Mouse (Mus musculus): ENCODE data around the gene Bcl7a.
A peak's percentile ranks its signal among the peaks of the same experiment; 100 is the strongest.

The Bcl7a gene

DNA sequence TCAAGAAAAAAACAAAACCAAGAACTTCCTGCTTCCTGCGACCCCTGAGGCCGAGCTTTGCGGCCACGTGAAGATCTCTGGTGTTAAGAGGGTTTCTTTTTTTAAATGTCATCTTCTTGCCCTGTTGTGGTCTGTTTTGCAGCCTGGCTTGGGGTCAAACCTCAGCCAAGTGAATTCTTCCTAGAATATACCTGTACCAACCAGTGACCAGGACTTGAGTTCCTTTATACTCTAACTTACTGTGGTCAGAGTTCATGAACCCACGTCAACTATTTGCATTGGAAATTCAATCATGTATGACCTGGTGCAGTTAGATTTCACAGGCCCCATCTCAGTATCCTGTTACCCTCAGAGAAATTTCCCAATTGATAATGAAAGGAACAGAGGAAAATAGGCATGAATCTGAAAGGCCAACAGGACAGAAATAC lies 35.9 kb downstream of the Bcl7a start:
- DNase-seq = no peak

DNA sequence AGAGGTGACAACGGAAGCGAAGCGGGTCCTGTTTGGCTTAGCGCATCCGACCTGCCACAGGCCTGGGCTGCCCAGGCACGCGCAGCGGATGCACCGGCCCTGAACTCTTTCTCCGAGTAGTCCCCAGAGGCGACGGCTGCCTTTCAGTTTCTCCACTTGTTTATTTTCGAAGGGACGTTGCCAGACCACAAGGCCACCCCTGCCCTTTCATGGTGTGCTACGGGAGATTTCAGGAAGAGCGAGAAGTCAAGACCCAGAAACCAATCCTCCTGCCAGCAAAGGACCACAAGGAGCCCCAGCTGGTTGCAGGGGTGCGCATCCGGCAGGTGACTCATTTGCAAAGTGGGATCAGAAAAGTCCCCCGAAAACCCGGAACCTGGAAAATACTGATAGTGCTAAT lies 38.3 kb downstream of the Bcl7a start:
- no peak for DNase-seq

DNA sequence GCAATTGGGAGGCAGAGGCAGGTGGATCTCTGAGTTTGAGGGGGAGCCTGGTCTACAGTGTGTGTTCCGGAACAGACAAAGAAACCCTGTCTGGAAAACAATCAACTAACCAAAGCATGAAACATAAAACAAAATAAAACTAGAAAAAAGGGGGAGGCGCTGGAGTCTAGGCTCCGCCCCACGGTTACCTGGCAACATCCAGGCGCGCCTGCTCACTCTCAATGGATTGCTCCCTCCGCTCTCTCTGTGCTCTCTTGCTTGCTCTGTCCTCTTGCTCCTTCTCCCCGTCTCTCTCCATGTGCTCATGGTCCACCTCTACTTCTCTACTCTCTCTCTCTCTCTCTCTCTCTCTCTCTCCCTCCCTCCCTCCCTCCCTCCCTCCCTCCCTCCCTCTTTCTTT lies 39.1 kb downstream of the Bcl7a start:
- no peak for DNase-seq

DNA sequence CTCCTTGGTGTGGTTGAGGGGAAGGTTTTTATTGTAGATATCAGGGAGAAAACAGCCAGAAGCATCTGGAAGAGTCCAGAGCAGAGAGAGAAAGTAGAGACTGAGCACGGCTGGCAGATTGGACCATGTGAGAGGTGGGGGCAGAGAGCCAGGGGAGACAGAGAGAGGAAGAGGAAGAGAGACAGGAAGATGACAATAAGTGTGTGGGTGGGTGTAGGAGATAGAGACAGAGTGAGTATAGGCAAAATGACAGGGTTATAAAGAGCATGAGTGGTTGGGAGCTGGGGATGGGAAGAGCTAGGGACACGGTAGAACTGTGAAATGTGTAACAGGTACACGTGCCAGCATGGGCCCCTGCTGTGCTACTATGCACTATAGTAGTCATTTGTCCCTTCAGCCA lies 44.8 kb downstream of the Bcl7a start:
- no peak for DNase-seq

DNA sequence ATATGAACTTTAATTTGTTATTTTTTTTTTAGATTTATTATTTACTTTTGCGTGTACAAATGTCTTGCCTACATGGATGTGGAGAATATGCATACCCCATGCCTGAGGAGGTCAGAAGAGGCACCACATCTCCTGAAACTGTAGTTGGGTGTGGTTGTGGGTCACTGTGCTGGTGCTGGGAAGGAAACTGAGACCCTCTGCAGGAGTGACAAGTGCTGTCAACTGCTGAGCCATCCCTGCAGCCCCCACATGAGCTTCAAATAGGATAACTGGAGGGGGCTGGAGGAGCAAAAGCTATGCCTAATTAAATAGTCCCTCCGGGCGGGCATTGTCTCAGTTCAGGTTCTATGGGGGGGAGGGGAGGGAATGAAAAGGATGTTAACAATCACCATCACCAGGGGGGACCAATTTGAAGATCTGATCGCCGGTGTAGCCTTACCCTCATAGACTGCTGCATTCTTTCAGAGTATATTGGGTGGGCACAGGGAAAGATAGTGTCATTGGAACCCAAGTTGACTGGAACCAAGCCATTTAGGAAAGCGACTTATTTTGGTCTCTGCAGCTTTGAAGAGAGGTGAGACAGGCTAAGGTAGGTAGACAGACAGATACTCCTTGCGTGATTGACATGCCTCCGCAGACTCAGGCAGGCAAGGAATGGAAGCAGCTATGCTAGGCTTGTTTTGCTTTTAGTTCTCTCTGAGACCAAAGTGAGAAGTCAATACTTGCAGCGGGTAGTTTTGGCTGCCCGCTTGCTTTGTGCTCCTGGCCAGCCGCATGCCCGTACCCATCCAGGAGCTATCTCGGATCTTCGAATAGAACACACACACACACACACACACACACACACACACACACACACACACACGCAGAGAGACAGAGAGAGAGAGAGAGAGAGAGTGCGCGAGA lies 47.2 kb downstream of the Bcl7a start:
- no peak for DNase-seq

DNA sequence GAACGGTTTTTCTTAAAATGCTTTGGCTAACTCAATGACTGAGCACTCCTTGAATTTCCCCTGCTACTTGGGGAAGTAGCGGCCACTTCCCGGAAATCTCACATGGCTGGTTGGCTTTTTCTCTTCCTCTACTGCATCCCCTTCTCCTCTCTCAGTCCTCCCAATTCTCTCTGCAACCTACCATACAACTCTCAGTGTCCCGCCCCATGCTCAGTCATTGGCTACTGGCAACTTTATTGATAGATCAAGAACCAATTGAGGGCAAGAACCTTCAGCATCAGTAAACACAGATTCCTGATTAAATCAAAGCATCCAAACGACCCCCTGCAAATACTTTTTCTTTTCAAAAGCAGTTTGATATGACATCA lies 47.8 kb downstream of the Bcl7a start:
- no peak for DNase-seq

DNA sequence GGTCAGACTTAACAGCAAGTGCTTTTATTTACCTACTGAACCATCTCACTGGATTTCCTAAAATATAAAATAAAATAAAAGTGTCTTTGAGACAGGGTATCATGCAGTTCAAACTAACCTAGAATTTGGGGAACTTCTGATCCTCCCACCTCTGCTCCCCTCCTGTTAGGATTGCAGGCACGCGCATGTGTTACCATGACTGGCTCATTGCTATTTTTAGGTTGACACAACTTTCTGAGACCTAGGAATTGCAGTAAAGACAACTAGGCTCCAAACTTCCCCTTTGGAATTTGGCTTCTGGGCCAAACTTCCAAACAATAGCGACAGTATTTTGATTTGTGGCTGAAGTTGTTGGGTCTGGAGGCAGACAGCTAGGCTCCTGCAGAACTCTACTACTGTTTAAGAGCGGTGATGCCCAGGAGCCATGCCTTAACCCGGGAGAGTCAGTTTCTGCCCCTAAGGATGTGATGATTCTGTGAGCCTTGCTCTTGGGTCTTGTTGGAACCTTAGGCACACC lies 50.2 kb downstream of the Bcl7a start:
- DNase-seq = no peak

DNA sequence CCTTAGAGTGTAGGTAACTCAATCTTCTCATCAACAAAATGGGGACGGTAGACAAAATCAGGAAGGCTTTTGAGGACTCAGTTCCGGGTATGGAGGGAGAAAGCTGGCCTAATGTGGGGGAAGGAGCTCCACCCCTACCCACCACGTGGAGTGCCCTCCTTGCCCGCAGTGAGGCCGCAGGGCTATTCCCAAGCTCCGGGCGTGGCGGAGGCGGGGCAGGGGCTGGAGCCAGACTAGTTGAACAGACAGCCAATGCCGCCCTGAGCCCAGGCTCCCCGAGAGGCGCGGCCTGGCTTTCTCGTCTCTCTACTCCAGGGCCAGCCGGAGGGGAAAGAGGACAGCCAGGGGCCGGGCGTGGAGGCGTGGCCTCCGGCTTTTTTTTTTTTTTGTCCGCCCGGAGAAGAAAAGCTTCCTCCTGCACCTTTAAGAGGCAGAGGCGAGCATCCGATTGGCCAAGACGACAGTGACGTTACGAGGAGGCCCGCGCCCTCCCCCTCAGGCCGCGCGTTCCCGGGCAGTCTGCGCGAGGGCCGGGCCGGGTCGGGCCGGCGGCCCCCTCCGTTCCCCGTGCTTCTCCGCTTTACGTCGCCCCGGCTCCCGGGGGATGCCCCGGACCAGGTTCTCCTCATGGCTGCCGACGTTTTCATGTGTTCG lies 50.8 kb downstream of the Bcl7a start, which contains the start of gene Mlxip:
Gene Mlxip, plus strand, starts transcription at position 496 of the 654 bp plus-strand sequence.
- peak; percentile 86 for DNase-seq

DNA sequence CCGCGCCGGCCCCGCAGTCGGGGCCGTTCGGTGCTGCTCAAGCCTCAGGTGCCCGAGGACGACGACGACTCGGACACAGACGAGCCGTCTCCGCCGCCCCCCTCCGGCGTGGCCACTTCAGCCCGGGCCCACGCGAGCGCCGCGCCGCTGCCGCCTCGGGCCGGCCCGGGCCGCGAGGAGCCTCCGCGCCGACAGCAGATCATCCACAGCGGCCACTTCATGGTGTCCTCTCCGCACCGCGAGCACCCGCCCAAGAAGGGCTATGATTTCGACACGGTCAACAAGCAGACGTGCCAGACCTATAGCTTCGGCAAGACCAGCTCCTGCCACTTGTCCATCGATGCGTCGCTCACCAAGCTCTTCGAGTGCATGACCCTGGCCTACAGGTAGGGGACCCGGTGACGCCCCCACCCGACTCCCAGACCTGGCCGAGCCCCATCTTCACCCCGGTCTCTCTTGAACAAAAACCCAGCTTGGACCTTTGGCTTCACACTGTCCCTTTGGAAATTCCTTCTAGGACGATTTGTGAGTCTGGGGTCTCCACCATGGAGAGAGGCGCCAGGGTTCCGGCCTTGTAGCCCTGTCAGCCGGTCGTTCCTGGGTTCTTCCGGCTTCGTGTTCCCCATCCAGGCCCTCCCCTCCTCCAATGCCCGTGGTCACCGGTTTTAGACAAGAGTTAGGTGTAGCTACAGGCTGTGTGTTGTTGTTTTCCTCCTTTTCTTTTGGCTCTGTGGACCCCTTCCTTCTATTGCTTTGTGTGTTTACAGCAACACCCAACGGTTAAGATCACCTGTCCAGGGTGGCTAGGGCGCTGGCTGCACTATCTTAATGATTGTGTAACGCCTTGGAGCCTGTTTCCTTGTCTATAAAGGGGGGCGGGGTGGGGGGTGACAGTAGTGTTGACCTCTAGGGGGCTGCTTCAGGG lies 51.6 kb downstream of the Bcl7a start:
- no peak for DNase-seq

DNA sequence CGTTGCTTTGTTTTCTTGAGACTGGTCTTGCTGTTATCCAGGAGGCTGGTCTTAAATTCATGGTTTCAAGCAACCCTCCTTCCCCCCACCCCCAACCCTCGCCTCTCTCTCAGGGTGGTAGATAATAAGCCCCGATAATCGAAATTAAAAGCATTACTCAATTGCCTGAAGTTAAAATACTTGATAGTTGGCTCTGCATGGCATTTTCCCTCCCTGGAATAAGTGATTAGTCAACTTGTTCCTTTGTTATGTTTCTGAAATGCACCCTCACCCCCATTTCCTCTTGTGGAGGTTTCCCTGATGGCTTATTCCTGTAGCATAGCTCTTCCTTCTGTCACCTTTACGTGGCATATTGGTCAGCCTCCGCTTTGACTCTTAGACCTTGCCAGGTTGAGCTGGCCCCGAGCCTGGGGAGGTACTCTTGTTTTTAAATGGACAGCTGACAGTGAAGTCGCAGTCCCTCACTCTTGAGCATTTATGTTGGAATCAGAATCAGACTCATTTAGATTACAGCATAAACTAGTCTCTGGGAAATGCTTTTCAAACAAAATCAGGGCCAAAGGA lies 53.3 kb downstream of the Bcl7a start:
- DNase-seq = no peak

DNA sequence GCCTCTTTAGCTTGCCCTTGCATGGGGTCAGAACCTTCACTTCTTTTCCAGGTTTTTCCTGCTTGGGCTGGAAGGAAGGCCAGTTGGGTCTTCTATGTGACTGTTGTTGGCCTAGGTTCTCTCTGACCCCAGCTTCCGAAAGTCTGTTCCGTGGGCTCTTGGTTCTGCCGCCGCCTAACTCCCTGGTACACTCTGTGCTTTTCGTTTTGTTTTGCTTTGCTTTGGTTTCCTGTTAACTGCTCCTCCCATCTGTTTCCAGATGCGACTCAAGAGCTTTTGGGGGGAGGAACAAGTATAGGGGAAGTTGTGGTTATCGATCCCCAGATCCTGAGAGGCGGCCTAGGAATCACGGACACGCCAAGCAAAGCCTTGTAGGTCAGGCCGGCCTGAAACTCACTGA lies 54.2 kb downstream of the Bcl7a start:
- no peak for DNase-seq

DNA sequence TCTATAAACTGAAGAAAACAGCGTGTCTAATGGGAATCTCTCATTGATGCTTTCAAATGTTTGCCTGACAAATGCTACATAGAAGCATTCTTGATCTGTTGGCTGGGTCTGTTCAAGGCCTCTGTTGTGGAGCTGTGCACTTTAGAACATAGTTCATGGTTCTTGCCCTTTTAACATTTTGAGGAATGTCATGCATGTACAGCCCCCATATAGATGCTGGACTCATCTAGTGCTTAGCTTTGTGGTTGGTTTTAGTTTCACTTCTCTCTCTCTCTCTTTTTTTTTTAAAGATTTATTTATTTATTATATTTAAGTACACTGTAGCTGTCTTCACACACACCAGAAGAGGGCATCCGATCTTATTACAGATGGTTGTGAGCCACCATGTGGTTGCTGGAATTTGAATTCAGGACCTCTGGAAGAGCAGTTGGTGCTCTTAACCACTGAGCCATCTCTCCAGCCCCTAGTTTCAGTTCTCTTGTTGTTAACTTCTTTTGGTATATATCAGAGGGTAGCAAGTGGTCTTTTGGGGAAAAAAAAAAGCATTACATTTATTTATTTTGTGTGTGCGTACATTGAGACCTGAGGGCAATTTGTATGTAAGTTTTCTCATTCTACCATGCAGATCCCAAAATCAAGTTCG lies 55.3 kb downstream of the Bcl7a start:
- DNase-seq = no peak

DNA sequence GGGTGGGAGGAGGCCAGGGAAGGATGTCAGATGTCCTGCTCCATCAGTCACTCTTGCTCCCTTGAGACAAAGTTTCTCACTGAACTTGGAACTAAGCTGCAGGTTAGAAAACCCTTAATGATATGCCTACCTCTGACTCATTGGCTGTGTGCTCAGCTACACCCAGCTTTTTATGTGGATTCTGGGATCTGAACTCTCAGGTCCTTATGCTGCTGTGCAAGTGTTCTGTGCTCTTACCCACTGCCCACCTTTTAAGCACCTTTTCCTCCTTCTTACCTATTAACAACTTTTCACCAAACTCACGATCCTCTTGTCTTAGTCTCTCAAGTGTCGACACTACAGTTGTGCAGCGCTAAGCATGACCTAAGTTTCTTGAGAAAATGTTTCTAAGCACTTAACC lies 60.8 kb downstream of the Bcl7a start:
- no peak for DNase-seq

DNA sequence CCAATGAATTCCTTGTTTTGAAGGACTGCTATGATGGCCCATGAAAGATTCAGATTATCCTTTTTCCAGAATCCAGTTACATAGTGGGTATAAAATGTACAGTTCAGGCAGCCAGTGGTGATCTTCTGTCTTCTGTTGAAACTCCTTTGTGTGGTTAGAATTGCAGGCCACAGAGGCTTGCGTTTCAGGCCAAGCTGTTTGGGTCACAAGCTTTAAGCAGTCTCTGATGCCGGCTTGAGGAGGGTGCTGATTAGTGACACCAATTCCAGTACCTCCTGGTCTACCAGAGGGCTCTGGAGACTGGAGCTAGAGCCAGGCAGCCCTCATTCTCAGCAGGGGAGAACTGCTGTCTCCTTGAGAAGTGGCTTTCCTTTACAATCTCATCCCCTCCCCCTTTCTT lies 63.3 kb downstream of the Bcl7a start:
- DNase-seq = no peak

DNA sequence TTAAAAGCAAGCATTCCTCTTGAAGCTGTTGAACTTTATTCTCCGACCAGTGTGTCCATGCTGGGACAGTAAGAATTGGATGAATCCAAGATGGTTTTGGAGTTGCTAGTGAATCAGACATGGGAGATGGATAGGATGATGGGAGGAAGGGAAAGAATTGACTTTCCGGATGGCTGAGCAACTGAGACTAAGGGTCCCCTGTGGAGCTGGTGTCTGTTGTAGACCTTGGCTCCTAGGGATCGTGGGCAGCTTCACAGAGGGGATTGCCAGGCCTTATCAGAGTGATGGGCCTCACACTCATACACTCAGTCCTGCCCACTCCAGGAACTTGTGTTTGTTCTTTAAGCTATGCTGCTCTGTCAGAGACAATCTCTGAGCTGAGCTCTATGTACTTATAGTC lies 64.5 kb downstream of the Bcl7a start:
- no peak for DNase-seq

DNA sequence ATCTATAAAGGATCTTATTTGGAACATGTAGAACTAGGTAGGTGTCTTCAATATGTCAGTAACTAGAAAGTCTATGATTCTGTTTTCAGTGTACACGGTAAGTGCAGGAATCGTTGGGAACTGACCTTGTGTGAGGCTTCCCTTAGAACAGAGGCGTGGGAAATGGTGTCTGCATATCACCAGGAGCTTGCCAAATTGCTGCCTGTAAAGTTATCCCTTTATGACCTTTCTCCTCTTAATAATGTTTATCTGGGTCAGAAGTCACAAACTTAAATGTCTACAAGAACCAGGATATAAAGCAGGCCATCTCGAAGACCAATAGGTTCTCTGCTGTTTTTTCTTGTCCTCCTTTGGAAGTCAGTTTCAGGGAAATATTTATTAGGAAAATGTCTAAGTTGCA lies 68.6 kb downstream of the Bcl7a start:
- no peak for DNase-seq

DNA sequence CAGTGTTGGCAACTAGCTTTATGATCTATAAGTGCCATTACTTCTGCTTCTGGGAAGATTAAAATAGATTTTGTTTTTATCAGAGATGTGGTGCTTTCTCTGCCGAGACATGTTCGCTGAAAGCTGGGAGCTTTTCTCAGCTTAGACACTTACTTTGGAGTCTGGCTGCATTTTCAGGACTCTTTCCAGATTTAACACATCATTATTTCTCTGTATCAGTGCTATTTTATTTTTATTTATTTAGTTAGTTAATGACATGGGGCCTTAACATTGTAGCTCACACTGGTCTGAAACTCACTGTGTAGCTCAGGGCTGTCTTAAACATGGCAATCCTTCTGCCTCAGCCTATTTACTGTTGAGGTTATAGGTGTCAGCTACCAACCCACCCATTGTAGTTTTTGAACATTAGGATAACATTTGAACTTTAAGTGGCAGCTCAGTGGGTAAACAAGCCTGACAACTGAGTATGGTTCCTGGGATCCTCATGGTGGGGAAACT lies 70.3 kb downstream of the Bcl7a start:
- DNase-seq = no peak

DNA sequence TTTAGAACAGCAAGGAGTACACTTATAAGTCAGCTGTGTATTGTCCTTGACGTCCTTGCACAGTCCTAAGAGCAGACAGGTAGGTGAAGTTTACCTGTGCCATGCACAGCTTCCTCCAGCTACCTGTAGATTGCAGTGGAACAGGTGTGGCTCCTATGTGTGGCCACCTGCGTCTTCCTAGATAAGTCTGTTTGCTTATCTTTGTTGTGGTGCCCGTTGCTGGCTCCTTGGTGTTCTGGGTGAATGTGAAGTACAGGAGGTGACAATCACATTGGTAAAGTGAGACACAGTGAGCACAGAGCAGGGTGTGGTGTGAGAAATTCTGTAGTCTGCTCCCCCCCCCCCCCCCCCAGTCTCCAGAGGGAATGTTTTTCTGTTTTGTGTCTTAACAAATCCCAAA lies 72.5 kb downstream of the Bcl7a start:
- DNase-seq = no peak

DNA sequence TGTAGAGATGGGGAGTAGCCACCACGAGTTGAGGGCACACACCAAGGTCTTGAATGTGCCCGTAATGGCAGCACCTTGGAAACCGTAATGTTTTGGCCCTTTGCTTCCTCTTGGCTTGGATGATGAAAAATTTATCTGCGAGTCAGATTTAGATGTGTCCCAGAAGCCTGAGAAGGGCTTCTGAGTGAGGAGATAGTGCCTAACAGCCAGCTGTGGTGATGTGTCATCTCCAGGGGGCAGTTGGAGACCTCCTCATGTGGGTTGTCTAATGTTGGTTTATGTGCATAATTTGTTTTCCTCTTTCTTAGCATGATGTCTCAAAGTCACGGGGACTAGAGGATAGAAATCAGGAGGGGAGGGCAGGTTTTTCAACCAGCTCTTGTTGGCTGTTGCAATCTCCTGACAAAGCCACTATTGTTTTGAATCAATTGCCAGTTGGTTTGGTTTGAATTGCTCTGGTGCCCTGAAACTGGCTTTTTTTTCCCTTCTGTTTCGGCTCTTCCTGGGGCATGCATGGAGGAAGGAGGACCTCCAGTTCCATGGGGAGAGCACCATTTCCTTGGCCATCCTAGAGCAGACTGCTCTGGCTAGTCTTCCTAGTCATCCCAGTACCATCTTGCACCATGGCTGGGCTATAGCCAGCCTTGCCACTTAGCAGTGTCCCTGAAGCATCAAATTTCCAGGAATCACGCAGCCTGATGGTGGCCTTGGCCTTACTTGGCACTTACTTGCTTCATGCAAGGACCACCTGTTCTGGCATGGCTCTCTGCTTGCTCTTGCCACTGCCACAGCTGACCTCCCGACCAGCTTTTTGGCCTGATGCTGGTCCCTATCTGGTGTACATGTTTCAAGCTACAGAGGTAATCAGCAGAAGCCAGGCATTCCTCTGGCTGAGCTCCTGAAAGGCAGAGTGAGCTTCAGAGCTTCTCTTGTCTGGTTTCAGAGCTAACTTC lies 73.2 kb downstream of the Bcl7a start:
- no peak for DNase-seq

DNA sequence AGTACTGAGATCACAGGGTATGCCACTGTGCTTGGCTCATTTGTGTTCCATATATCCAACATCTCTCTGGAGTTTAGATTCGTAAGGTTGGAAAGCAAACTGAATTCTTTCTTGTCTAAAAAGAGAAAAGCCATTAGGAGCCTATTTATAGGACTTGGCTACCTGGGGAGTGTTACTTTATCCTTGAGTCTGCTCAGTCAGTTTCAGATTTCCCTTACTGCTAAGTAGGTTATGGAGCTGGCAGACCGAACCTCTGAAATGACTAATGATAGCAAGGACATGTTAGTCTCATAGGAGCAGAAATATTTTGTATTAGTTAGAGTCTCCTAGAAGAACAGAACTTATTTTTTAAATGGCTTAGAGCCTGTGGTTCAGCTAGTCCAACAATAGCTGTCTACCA lies 80.3 kb downstream of the Bcl7a start:
- DNase-seq = no peak
